In genomic region chr2:12459732-12460131, GRCm38 (mm10) we compare ENCODE assay signal across 12 mouse cellular contexts. TPM values are rescaled to one million over a fixed set of nuclear protein-coding genes. Genes with fewer than 3 reads are reported as not detected.
A peak's percentile ranks its signal among the peaks of the same experiment; 100 is the strongest.
DNase-seq lines count a peak whose midpoint lies in the region; ATAC-seq and TF ChIP-seq lines count a peak whose summit lies in the region.
"Had no signal": no experiment of that assay in that cellular context is flagged by ENCODE, and none has a peak within 500 bp of the region (broad histone marks: within the 10 kb centered on the region; RNA-seq: fewer than 3 reads in every experiment).

No protein-coding gene starts in this region.

- peak; percentile 7 for DNase-seq in embryo, embryonic 11 days
- no peak for DNase-seq in embryo, embryonic 10 days (ENCODE audit: low spot score)
- DNase-seq in liver, postnatal 0 days, result no peak
- DNase-seq in R1 (ENCODE audit: low read depth, low spot score), result peak; percentile 17
- peak; percentile 2 for DNase-seq in retina, adult 2 months (ENCODE audit: low read depth, low spot score)
- no peak for DNase-seq in adrenal gland, adult 18-20 months (ENCODE audit: low spot score in 2 of 2)
- DNase-seq in cerebellum, adult 18-20 months, result no peak
- DNase-seq: B cell, adult 2 months had no signal

- H3K27me3 ChIP-seq in liver, postnatal 0 days (ENCODE audit: insufficient read depth, low read length), result no peaks in the 10 kb centered on the region
- H3K27me3 ChIP-seq in liver, embryonic 12.5 days (replicated peaks), result no peaks in the 10 kb centered on the region
- H3K27me3 ChIP-seq: limb, embryonic 15.5 days had no signal

- no peak for TF ChIP-seq EP300 in liver, postnatal 0 days (IDR thresholded peaks at IDR 0.05; ENCODE audit: low read depth)

- H3K36me3 ChIP-seq in liver, postnatal 0 days (replicated peaks; ENCODE audit: insufficient read depth, low read length), result no peaks in the 10 kb centered on the region
- H3K36me3 ChIP-seq in liver, embryonic 12.5 days, result no peaks in the 10 kb centered on the region
- H3K36me3 ChIP-seq: limb, embryonic 15.5 days had no signal

- no peaks in the 10 kb centered on the region for H3K4me1 ChIP-seq in liver, postnatal 0 days (ENCODE audit: insufficient read depth)
- no peaks in the 10 kb centered on the region for H3K4me1 ChIP-seq in liver, embryonic 12.5 days
- H3K4me1 ChIP-seq: limb, embryonic 15.5 days had no signal

- 84% methylated on average over 1 of the region's 1 CpGs for WGBS in liver, postnatal 0 days (ENCODE audit: insufficient replicate concordance)
- 68% methylated on average over 1 of the region's 1 CpGs for WGBS in liver, embryonic 12.5 days (ENCODE audit: insufficient replicate concordance)

- no peak overlapping the region for H3K9ac ChIP-seq in liver, postnatal 0 days (replicated peaks)
- no peak overlapping the region for H3K9ac ChIP-seq in liver, embryonic 12.5 days
- H3K9ac ChIP-seq: limb, embryonic 15.5 days had no signal

- no peaks in the 10 kb centered on the region for H3K9me3 ChIP-seq in liver, postnatal 0 days (ENCODE audit: low read length)
- no peaks in the 10 kb centered on the region for H3K9me3 ChIP-seq in liver, embryonic 12.5 days (replicated peaks)
- H3K9me3 ChIP-seq: limb, embryonic 15.5 days had no signal

- H3K27ac ChIP-seq in liver, postnatal 0 days (ENCODE audit: low read depth), result no peak overlapping the region
- no peak overlapping the region for H3K27ac ChIP-seq in liver, embryonic 12.5 days
- H3K27ac ChIP-seq: limb, embryonic 15.5 days had no signal

- no peak overlapping the region for H3K4me3 ChIP-seq in liver, postnatal 0 days (ENCODE audit: low read depth, low read length)
- no peak overlapping the region for H3K4me3 ChIP-seq in liver, embryonic 12.5 days
- H3K4me3 ChIP-seq: erythroblast, embryonic 14.5 days; limb, embryonic 15.5 days had no signal

- peak; percentile 21; the same call in 1 of the 2 replicates for TF ChIP-seq CTCF in liver, postnatal 0 days (IDR thresholded peaks at IDR 0.05; ENCODE audit: low read depth)

- ATAC-seq in liver, postnatal 0 days, result no peak
- ATAC-seq in liver, embryonic 12.5 days, result no peak
- ATAC-seq: hindbrain, embryonic 16.5 days had no signal

- H3K4me2 ChIP-seq in liver, postnatal 0 days (ENCODE audit: low read depth, low read length), result no peak overlapping the region
- H3K4me2 ChIP-seq in liver, embryonic 12.5 days, result no peak overlapping the region
- H3K4me2 ChIP-seq: limb, embryonic 15.5 days had no signal

RNA-seq across cellular contexts. Expression of gene Mindy3, which starts 40.5 kb away (rescaled TPM):
- polyA plus RNA-seq in liver, postnatal 0 days (2015; fragmentation: Nextera tagmentation; extraction: Ambion mirVana), result 12.3 and 13.1 TPM in 2 replicates
- polyA plus RNA-seq in liver, embryonic 12.5 days (2016; fragmentation: Nextera tagmentation; extraction: Ambion mirVana), result 25.8 and 27.0 TPM in 2 replicates
- 10 to 100 TPM; 38.8 to 50.6 TPM for total RNA-seq in adrenal gland, adult 18-20 months (2021)

Comparison
In these comparisons a context has a peak if more than half of its experiments do, and no peak if none do; other contexts are left out.
1. DNase-seq: peak in embryo, embryonic 11 days (single experiment), R1 (single experiment) and retina, adult 2 months (single experiment); none in embryo, embryonic 10 days (single experiment), liver, postnatal 0 days (single experiment), adrenal gland, adult 18-20 months (0 of 2) and cerebellum, adult 18-20 months (0 of 2).